Mouse (Mus musculus): Measurements from ENCODE around the gene St6gal1. TPM values are rescaled to one million over a fixed set of nuclear protein-coding genes. Genes with fewer than 3 reads are reported as not detected.

Gene St6gal1
- polyA plus RNA-seq, 1 experiment from 2014 or later, result 25.9 TPM

GRCm38 (mm10) chr16:23216366-23216765, 8.2 kb upstream of the St6gal1 start:
- ATAC-seq (ENCODE audit: low FRiP score, low TSS enrichment), result peak; percentile 83
- Histone ChIP-seq H3K4me1 (ENCODE audit: insufficient read depth, low read length) (peaks cover 8% of the 10 kb centered on the region), H3K27ac (ENCODE audit: low read length) (no peak overlapping the region), H3K4me3 (ENCODE audit: low read length) (no peak overlapping the region), H3K4me2 (replicated peaks; ENCODE audit: low read depth, low read length) (no peak overlapping the region), H3K27me3 (ENCODE audit: insufficient read depth, low read length) (no peaks in the 10 kb centered on the region), H3K36me3 (ENCODE audit: insufficient read depth, low read length) (no peaks in the 10 kb centered on the region), H3K9me3 (ENCODE audit: low read length) (no peaks in the 10 kb centered on the region), H3K9ac (replicated peaks; ENCODE audit: low read length) (no peak overlapping the region)
- WGBS, result 44% methylated on average over 9 of the region's 9 CpGs

- Histone ChIP-seq H3K9me3 (ENCODE audit: low read length) (no peaks in the 10 kb centered on the region), H3K36me3 (ENCODE audit: insufficient read depth, low read length) (no peaks in the 10 kb centered on the region), H3K4me3 (ENCODE audit: low read length) (no peak overlapping the region), H3K27ac (ENCODE audit: low read length) (no peak overlapping the region), H3K4me1 (ENCODE audit: insufficient read depth, low read length) (peaks cover 11% of the 10 kb centered on the region), H3K27me3 (ENCODE audit: insufficient read depth, low read length) (no peaks in the 10 kb centered on the region), H3K9ac (replicated peaks; ENCODE audit: low read length) (no peak overlapping the region), H3K4me2 (replicated peaks; ENCODE audit: low read depth, low read length) (no peak overlapping the region)
- no peak for ATAC-seq (ENCODE audit: low FRiP score, low TSS enrichment)
- WGBS, result 27% methylated on average over 7 of the region's 7 CpGs
Measured at GRCm38 (mm10) chr16:23218313-23218712, 6.2 kb upstream of the St6gal1 start.

GRCm38 (mm10) chr16:23223166-23223870, 1.2 kb upstream of the St6gal1 start:
- WGBS, result 66% methylated on average over 12 of the region's 12 CpGs

GRCm38 (mm10) chr16:23223871-23224469, 570 bp upstream of the St6gal1 start:
- Histone ChIP-seq H3K4me3 (ENCODE audit: low read length) (peak overlapping the region; percentile 76), H3K36me3 (ENCODE audit: insufficient read depth, low read length) (no peaks in the 10 kb centered on the region), H3K4me2 (replicated peaks; ENCODE audit: low read depth, low read length) (peak overlapping the region; percentile 80), H3K27me3 (ENCODE audit: insufficient read depth, low read length) (no peaks in the 10 kb centered on the region), H3K9ac (replicated peaks; ENCODE audit: low read length) (peak overlapping the region; percentile 22; the same call in 1 of the 2 replicates), H3K9me3 (ENCODE audit: low read length) (no peaks in the 10 kb centered on the region), H3K27ac (ENCODE audit: low read length) (no peak overlapping the region; the same call in 1 of the 2 replicates), H3K4me1 (ENCODE audit: insufficient read depth, low read length) (peaks cover 35% of the 10 kb centered on the region)
- 30% methylated on average over 12 of the region's 12 CpGs for WGBS
- no peak for ATAC-seq (ENCODE audit: low FRiP score, low TSS enrichment)

More at GRCm38 (mm10) chr16:23223166-23223870, 1.2 kb upstream of the St6gal1 start:
- Histone ChIP-seq H3K9me3 (ENCODE audit: low read length) (no peaks in the 10 kb centered on the region), H3K4me3 (ENCODE audit: low read length) (no peak overlapping the region), H3K36me3 (ENCODE audit: insufficient read depth, low read length) (no peaks in the 10 kb centered on the region), H3K27ac (ENCODE audit: low read length) (no peak overlapping the region; the same call in 1 of the 2 replicates), H3K4me2 (replicated peaks; ENCODE audit: low read depth, low read length) (peak overlapping the region; percentile 80), H3K4me1 (ENCODE audit: insufficient read depth, low read length) (peaks cover 40% of the 10 kb centered on the region), H3K27me3 (ENCODE audit: insufficient read depth, low read length) (no peaks in the 10 kb centered on the region), H3K9ac (replicated peaks; ENCODE audit: low read length) (0 out of 2 replicates have a peak overlapping the region, but pooled peaks have one; percentile 22)
- no peak for ATAC-seq (ENCODE audit: low FRiP score, low TSS enrichment)

- Histone ChIP-seq H3K4me2 (replicated peaks; ENCODE audit: low read depth, low read length) (peak overlapping the region; percentile 80), H3K4me1 (ENCODE audit: insufficient read depth, low read length) (peaks cover 43% of the 10 kb centered on the region), H3K9ac (replicated peaks; ENCODE audit: low read length) (peak overlapping the region; percentile 92), H3K36me3 (ENCODE audit: insufficient read depth, low read length) (no peaks in the 10 kb centered on the region), H3K4me3 (ENCODE audit: low read length) (peak overlapping the region; percentile 76), H3K27me3 (ENCODE audit: insufficient read depth, low read length) (no peaks in the 10 kb centered on the region), H3K27ac (ENCODE audit: low read length) (peak overlapping the region; percentile 69), H3K9me3 (ENCODE audit: low read length) (no peaks in the 10 kb centered on the region)
- ATAC-seq (ENCODE audit: low FRiP score, low TSS enrichment), result peak; percentile 78
- under 1% methylated on average over 46 of the region's 46 CpGs for WGBS
Measured at GRCm38 (mm10) chr16:23225069-23225721, 655 bp downstream of the St6gal1 start.

DNA sequence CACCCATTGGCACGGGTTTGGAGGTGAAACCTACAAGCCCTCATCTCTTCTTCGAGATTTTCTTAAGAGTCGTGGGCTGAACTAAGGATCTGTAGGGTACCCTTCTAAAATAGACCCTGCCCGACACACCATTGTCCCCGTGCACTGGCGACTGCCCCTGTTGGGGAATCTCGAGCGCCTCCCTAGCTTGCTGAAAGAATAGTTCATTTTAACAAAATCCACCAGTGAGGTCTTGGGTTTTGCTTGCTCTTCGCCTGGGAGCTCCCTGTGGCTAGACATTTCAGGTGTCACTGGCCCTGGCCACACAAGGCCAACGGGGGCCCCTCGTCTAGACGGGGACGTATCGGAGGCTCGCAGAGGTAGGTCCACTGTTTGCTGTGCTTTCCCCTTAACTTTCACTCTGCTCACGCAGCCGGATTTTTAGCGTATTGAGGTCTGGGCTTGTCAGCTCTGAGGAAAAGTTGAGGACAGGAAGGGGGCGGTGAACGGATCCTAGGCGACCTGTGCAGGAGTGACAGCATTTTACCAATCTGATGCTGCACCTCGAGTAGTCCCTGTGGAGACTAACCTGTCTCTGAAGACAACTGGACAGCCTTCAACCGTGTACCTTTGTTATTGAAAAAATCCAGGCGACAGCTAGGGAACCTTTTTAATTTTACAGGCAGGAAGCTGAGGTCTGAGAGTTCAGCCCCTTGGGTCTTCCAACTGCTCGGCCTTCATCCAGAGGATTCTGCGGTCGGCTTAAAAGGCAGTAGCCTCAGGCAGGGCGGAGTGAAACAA, 1.5 kb downstream of the St6gal1 start:
- peaks cover 49% of the 10 kb centered on the region for H3K4me1 ChIP-seq (ENCODE audit: insufficient read depth, low read length)
- peak overlapping the region; percentile 80 for H3K4me2 ChIP-seq (replicated peaks; ENCODE audit: low read depth, low read length)
- H3K27me3 ChIP-seq (ENCODE audit: insufficient read depth, low read length), result no peaks in the 10 kb centered on the region
- ATAC-seq (ENCODE audit: low FRiP score, low TSS enrichment), result peak; percentile 46
- no peaks in the 10 kb centered on the region for H3K36me3 ChIP-seq (ENCODE audit: insufficient read depth, low read length)
- peak overlapping the region; percentile 76 for H3K4me3 ChIP-seq (ENCODE audit: low read length)
- peak overlapping the region; percentile 92 for H3K9ac ChIP-seq (replicated peaks; ENCODE audit: low read length)
- under 1% methylated on average over 28 of the region's 28 CpGs for WGBS
- peak overlapping the region; percentile 69 for H3K27ac ChIP-seq (ENCODE audit: low read length)
- no peaks in the 10 kb centered on the region for H3K9me3 ChIP-seq (ENCODE audit: low read length)

DNA sequence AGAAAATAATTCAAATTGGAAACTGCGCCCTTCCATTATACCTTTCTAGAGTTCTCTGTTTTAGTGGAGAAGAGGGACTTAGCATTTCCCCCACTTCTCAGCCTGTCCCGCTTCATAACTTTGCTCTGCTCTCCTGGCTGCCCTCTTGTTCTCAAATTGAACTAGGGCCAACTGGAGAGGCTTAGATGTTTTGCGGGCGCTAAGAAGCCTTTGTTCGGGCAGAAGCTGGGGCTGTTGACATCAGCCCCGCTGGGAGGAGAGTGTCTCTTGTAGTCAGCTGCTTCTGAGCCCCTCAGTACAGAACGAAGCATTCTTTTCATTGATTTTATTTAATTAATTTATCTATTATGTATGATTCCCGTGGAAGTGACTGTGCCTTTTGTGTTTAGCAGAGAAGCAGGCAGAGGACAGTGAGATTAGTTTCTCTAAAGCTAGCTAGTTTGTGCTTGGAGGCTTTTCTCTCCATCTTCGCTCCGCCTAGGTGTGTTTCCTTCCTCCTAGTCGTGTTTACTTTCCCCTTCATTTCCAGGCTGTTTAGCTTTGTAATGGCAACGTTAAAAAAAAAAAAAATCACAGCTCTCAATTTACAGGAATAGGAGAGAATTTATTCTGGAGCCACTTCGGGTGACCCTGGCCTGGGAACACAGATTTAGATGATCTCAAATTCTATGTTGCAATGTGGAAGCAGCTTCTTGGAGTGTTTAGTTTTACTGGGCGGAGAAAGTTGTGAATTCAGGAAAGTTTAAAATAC, 2.2 kb downstream of the St6gal1 start:
- 10% methylated on average over 14 of the region's 14 CpGs for WGBS
- H3K27me3 ChIP-seq (ENCODE audit: insufficient read depth, low read length), result no peaks in the 10 kb centered on the region
- no peaks in the 10 kb centered on the region for H3K36me3 ChIP-seq (ENCODE audit: insufficient read depth, low read length)
- peak overlapping the region; percentile 80 for H3K4me2 ChIP-seq (replicated peaks; ENCODE audit: low read depth, low read length)
- H3K4me3 ChIP-seq (ENCODE audit: low read length), result peak overlapping the region; percentile 76
- H3K4me1 ChIP-seq (ENCODE audit: insufficient read depth, low read length), result peaks cover 57% of the 10 kb centered on the region
- no peaks in the 10 kb centered on the region for H3K9me3 ChIP-seq (ENCODE audit: low read length)
- peak overlapping the region; percentile 92 for H3K9ac ChIP-seq (replicated peaks; ENCODE audit: low read length)
- H3K27ac ChIP-seq (ENCODE audit: low read length), result peak overlapping the region; percentile 69
- ATAC-seq (ENCODE audit: low FRiP score, low TSS enrichment), result no peak

DNA sequence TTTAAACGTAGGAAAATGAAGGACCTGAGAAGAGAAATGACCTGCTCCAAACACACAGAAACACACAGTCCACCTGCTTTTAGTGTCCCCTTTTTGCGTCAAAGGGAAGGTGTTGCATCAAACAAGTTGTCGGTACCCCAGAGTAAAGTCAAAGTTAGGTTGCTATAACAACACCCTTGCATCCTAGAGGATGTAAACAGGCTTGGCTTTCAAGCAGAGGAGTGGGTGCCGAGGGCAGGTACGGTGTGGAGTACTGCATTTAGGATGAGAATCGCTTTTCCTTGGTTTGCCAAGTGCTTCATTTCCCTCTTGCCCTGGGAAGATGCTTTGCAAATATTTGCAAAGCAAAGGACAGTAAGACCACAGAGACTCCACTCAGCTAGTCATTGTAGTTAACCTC, 3.3 kb downstream of the St6gal1 start:
- H3K9ac ChIP-seq (replicated peaks; ENCODE audit: low read length), result no peak overlapping the region
- H3K27me3 ChIP-seq (ENCODE audit: insufficient read depth, low read length), result no peaks in the 10 kb centered on the region
- ATAC-seq (ENCODE audit: low FRiP score, low TSS enrichment), result no peak
- H3K27ac ChIP-seq (ENCODE audit: low read length), result no peak overlapping the region
- H3K9me3 ChIP-seq (ENCODE audit: low read length), result no peaks in the 10 kb centered on the region
- H3K4me3 ChIP-seq (ENCODE audit: low read length), result no peak overlapping the region
- peaks cover 64% of the 10 kb centered on the region for H3K4me1 ChIP-seq (ENCODE audit: insufficient read depth, low read length)
- H3K36me3 ChIP-seq (ENCODE audit: insufficient read depth, low read length), result no peaks in the 10 kb centered on the region
- H3K4me2 ChIP-seq (replicated peaks; ENCODE audit: low read depth, low read length), result peak overlapping the region; percentile 80; the same call in 1 of the 2 replicates
- 49% methylated on average over 6 of the region's 6 CpGs for WGBS

- no peak for ATAC-seq (ENCODE audit: low FRiP score, low TSS enrichment)
- H3K9ac ChIP-seq (replicated peaks; ENCODE audit: low read length), result no peak overlapping the region
- H3K27me3 ChIP-seq (ENCODE audit: insufficient read depth, low read length), result no peaks in the 10 kb centered on the region
- H3K27ac ChIP-seq (ENCODE audit: low read length), result no peak overlapping the region
- H3K4me2 ChIP-seq (replicated peaks; ENCODE audit: low read depth, low read length), result no peak overlapping the region
- H3K4me3 ChIP-seq (ENCODE audit: low read length), result no peak overlapping the region
- 44% methylated on average over 3 of the region's 3 CpGs for WGBS
- peaks cover 64% of the 10 kb centered on the region for H3K4me1 ChIP-seq (ENCODE audit: insufficient read depth, low read length)
- no peaks in the 10 kb centered on the region for H3K9me3 ChIP-seq (ENCODE audit: low read length)
- no peaks in the 10 kb centered on the region for H3K36me3 ChIP-seq (ENCODE audit: insufficient read depth, low read length)
Measured at GRCm38 (mm10) chr16:23228486-23228885, 3.9 kb downstream of the St6gal1 start.
